Mouse (Mus musculus): Measurements from ENCODE around the gene Slx4ip. TPM values are rescaled to one million over a fixed set of nuclear protein-coding genes. Genes with fewer than 3 reads are reported as not detected.
A peak's percentile ranks its signal among the peaks of the same experiment; 100 is the strongest.
"Not testable (repeated sequence)": the region's sequence is repeated elsewhere in the genome, so short reads cannot be mapped to it uniquely, and the experiment has no call there.

The Slx4ip gene
- total RNA-seq (2014; rRNA removed) (7.0 and 7.3 TPM in 2 replicates), polyA plus RNA-seq (2015; fragmentation: Nextera tagmentation; extraction: Ambion mirVana) (8.1 TPM in 2 replicates)

- DNase-seq (ENCODE audit: low spot score) = peak; percentile 100
- no peaks in the 10 kb centered on the region for H3K36me3 ChIP-seq (ENCODE audit: insufficient read depth, low read length)
- H3K4me1 ChIP-seq (ENCODE audit: insufficient read depth, low read length) = no peaks in the 10 kb centered on the region
- no peaks in the 10 kb centered on the region for H3K27me3 ChIP-seq (ENCODE audit: insufficient read depth, low read length)
- no peaks in the 10 kb centered on the region for H3K9me3 ChIP-seq (ENCODE audit: low read length)
- H3K4me2 ChIP-seq (ENCODE audit: low read depth, low read length) = peak within 1 kb of the TSS; percentile 58
- H3K9ac ChIP-seq (replicated peaks; ENCODE audit: low read length) = peak within 1 kb of the TSS; percentile 64
- peak within 1 kb of the TSS; percentile 64 for H3K4me3 ChIP-seq (ENCODE audit: low read length)
- peak within 1 kb of the TSS; percentile 97 for H3K27ac ChIP-seq
- TF ChIP-seq CTCF (IDR thresholded peaks at IDR 0.05; ENCODE audit: low read depth) = no peak; the same call in 1 of the 2 replicates
- WGBS = under 1% methylated on average over 49 of the region's 49 CpGs
- peak; percentile 98 for ATAC-seq
Observed at GRCm38 (mm10) chr2:136891068-136891950, at the start of gene Slx4ip, which contains the start of the genes AL731706.1 and Mkks. TSS of gene Slx4ip (plus strand) at chr2:136891218. TSS of gene AL731706.1 (minus strand) at chr2:136891389. TSS of gene Mkks (minus strand) at chr2:136891389.

DNA sequence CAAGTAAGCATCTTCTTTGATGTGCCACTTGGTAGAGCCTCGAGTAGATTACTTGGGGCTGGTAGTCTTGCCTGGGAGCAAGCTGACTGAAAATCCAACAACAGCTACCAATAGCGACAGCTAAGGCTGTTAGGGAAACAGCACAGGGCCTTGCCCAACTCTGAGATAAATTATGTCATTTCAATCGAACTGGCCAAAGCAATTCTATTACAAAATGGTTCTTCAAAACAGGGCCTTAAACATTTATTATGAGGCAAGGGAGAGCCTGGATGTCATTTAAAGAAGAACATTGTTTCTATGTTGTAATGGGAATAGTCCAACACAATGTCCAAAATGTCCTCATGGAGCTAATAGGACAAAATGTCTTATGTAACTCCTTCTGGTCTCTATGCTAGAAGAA, 40.7 kb upstream of the Slx4ip start:
- 75% methylated on average over 3 of the region's 3 CpGs for WGBS
- H3K4me2 ChIP-seq (ENCODE audit: low read depth, low read length) = no peak overlapping the region
- H3K27me3 ChIP-seq (ENCODE audit: insufficient read depth, low read length) = no peaks in the 10 kb centered on the region
- H3K9me3 ChIP-seq (ENCODE audit: low read length) = no peaks in the 10 kb centered on the region
- no peak overlapping the region for H3K9ac ChIP-seq (replicated peaks; ENCODE audit: low read length)
- H3K4me1 ChIP-seq (ENCODE audit: insufficient read depth, low read length) = peaks cover 12% of the 10 kb centered on the region
- DNase-seq (ENCODE audit: low spot score) = no peak
- H3K36me3 ChIP-seq (ENCODE audit: insufficient read depth, low read length) = no peaks in the 10 kb centered on the region
- H3K27ac ChIP-seq = no peak overlapping the region
- ATAC-seq = no peak
- no peak for TF ChIP-seq CTCF (IDR thresholded peaks at IDR 0.05; ENCODE audit: low read depth)
- no peak overlapping the region for H3K4me3 ChIP-seq (ENCODE audit: low read length)

DNA sequence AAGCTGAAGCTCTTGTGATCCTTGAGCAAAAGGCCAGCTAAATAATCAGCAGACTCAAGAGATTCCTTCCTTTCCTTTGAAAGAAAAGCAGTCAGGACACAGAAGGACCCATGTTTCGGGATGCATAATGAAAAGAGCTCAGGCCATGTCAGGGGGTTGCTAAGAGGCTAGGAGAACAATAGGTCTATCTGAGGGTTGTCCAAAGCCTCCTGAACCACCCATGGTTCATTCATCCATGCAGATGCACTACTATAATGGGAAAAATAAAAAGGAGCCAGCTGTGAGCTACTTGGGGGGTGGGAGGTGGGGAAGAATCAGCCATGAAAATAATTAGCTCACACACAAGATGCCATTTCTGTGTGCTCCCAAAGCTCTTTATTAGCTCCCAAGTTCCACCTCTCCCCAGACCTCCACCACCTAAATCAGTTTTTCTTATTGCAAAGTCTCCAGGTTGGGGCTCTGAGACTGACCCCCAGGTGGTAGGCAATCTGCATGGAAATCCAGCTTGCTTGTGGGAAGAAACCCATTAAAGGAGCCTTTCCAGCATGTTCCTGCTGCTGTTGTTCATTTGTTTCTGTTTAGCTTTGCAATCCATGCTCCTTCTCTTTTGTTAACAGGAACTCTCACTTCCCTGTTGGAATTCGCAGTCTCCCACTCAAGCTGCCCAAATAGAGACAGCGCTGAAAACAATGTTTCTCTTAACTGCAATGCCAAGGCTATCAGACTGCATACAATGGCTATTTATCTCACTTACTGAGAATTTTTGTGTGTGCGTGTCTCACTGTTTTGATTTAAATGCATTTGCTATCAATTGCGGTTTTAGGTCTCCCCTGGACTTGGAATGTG, 36.3 kb upstream of the Slx4ip start:
- no peak for TF ChIP-seq CTCF (IDR thresholded peaks at IDR 0.05; ENCODE audit: low read depth)
- no peak for ATAC-seq

GRCm38 (mm10) chr2:136885579-136885978, 5.4 kb upstream of the Slx4ip start, which contains the start of gene AL731706.2:
TSS of gene AL731706.2 (minus strand) at chr2:136885679.
- no peaks in the 10 kb centered on the region for H3K9me3 ChIP-seq (ENCODE audit: low read length)
- H3K9ac ChIP-seq (replicated peaks; ENCODE audit: low read length) = no peak within 1 kb of the TSS
- H3K27me3 ChIP-seq (ENCODE audit: insufficient read depth, low read length) = no peaks in the 10 kb centered on the region
- no peak within 1 kb of the TSS for H3K27ac ChIP-seq
- DNase-seq (ENCODE audit: low spot score) = no peak
- no peak for ATAC-seq
- TF ChIP-seq CTCF (IDR thresholded peaks at IDR 0.05; ENCODE audit: low read depth) = no peak
- H3K4me1 ChIP-seq (ENCODE audit: insufficient read depth, low read length) = no peaks in the 10 kb centered on the region
- no peak within 1 kb of the TSS for H3K4me2 ChIP-seq (ENCODE audit: low read depth, low read length)
- no peak within 1 kb of the TSS for H3K4me3 ChIP-seq (ENCODE audit: low read length)
- H3K36me3 ChIP-seq (ENCODE audit: insufficient read depth, low read length) = peaks cover 28% of the 10 kb centered on the region
- whole genome bisulfite sequencing = 94% methylated on average over 2 of the region's 2 CpGs

More for the DNA sequence above, 36.3 kb upstream of the Slx4ip start:
- no peaks in the 10 kb centered on the region for H3K27me3 ChIP-seq (ENCODE audit: insufficient read depth, low read length)
- no peaks in the 10 kb centered on the region for H3K36me3 ChIP-seq (ENCODE audit: insufficient read depth, low read length)
- H3K9me3 ChIP-seq (ENCODE audit: low read length) = no peaks in the 10 kb centered on the region
- peak overlapping the region; percentile 49; the same call in 1 of the 2 replicates for H3K27ac ChIP-seq
- no peak overlapping the region for H3K4me2 ChIP-seq (ENCODE audit: low read depth, low read length)
- WGBS = 22% methylated on average over 5 of the region's 5 CpGs
- H3K4me1 ChIP-seq (ENCODE audit: insufficient read depth, low read length) = peaks cover 12% of the 10 kb centered on the region
- no peak overlapping the region for H3K9ac ChIP-seq (replicated peaks; ENCODE audit: low read length)
- no peak overlapping the region for H3K4me3 ChIP-seq (ENCODE audit: low read length)
- no peak for DNase-seq (ENCODE audit: low spot score)

DNA sequence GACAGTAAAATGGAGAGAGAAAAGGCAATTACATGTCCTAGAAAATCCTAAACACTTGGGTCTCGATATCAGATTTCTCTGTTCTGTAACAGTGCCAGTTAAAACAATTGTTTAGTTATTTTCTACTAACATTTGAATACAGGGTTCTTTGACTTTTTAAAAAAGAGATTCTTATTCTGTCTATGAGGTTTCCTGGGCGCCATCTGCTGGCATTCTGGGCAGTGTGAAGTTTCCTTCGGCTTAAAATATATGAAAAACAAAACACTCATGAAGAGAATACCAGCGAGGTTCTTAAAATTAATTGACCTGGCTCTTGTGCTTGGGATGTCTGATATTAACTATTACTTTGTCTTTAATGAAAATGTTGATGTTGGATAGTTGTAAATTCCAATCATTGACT, 4.2 kb upstream of the Slx4ip start:
- DNase-seq (ENCODE audit: low spot score) (peak; percentile 77), ATAC-seq (no peak)
- no peak overlapping the region for H3K9ac ChIP-seq (replicated peaks; ENCODE audit: low read length)
- H3K9me3 ChIP-seq (ENCODE audit: low read length) = no peaks in the 10 kb centered on the region
- no peak overlapping the region for H3K4me2 ChIP-seq (ENCODE audit: low read depth, low read length)
- peak; percentile 64 for TF ChIP-seq CTCF (IDR thresholded peaks at IDR 0.05; ENCODE audit: low read depth)
- H3K4me3 ChIP-seq (ENCODE audit: low read length) = no peak overlapping the region
- WGBS = 53% methylated on average over 4 of the region's 4 CpGs
- H3K27ac ChIP-seq = no peak overlapping the region
- no peaks in the 10 kb centered on the region for H3K4me1 ChIP-seq (ENCODE audit: insufficient read depth, low read length)
- peaks cover 19% of the 10 kb centered on the region; the same call in 1 of the 2 replicates for H3K36me3 ChIP-seq (ENCODE audit: insufficient read depth, low read length)
- no peaks in the 10 kb centered on the region for H3K27me3 ChIP-seq (ENCODE audit: insufficient read depth, low read length)

GRCm38 (mm10) chr2:136890716-136891067, 326 bp upstream of the Slx4ip start:
- Histone ChIP-seq H3K27ac (peak overlapping the region; percentile 97), H3K4me3 (ENCODE audit: low read length) (peak overlapping the region; percentile 64), H3K4me2 (ENCODE audit: low read depth, low read length) (peak overlapping the region; percentile 58), H3K9ac (replicated peaks; ENCODE audit: low read length) (peak overlapping the region; percentile 64)
- H3K36me3 ChIP-seq (ENCODE audit: insufficient read depth, low read length); H3K27me3 ChIP-seq (ENCODE audit: insufficient read depth, low read length); DNase-seq (ENCODE audit: low spot score); H3K4me1 ChIP-seq (ENCODE audit: insufficient read depth, low read length); H3K9me3 ChIP-seq (ENCODE audit: low read length): not testable (repeated sequence)
- 6% methylated on average over 15 of the region's 15 CpGs for WGBS
- peak; percentile 60 for ATAC-seq

Data from hindbrain, postnatal 0 days (tissue).